Mouse (Mus musculus): ENCODE data around the gene Uts2b. TPM values are rescaled to one million over a fixed set of nuclear protein-coding genes. Genes with fewer than 3 reads are reported as not detected.

Gene Uts2b
- polyA plus RNA-seq, 1 experiment from 2014 or later: 2.1 TPM

DNA sequence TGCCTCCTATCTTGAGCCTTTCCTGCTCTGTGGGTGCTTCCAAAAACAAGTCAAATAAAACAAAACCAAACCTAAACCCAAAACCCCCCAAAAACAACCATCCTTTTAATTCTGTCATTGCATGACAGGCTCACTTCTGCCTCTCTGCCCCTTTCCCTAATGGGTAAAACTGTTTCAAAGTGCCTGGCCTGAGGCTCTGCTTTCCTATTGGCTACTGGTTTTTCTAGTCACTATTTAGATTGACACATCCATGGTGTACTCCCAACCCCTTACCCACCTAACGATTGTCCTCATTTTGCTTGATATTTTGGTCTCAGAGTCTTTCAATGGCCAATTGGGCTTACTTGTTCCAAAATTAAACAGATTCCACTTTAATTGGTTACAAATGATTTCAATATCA lies 15.6 kb upstream of the Uts2b start:
- Histone ChIP-seq H3K9me3 (ENCODE audit: control insufficient read depth, low read length) (no peaks in the 10 kb centered on the region), H3K4me3 (ENCODE audit: low read depth, low read length) (no peak overlapping the region), H3K4me1 (replicated peaks; ENCODE audit: control insufficient read depth, insufficient read depth, low read length) (peaks cover 3% of the 10 kb centered on the region; the same call in 1 of the 2 replicates), H3K9ac (ENCODE audit: low read depth, low read length) (no peak overlapping the region), H3K36me3 (ENCODE audit: control insufficient read depth, insufficient read depth, low read length) (no peaks in the 10 kb centered on the region), H3K27me3 (ENCODE audit: control insufficient read depth, insufficient read depth, low read length) (no peaks in the 10 kb centered on the region), H3K4me2 (replicated peaks; ENCODE audit: low read depth, low read length) (no peak overlapping the region), H3K27ac (ENCODE audit: low read depth, low read length) (no peak overlapping the region)
- ATAC-seq (ENCODE audit: low FRiP score) (no peak), DNase-seq (ENCODE audit: low spot score) (no peak)
- 86% methylated on average over 1 of the region's 1 CpGs for WGBS

DNA sequence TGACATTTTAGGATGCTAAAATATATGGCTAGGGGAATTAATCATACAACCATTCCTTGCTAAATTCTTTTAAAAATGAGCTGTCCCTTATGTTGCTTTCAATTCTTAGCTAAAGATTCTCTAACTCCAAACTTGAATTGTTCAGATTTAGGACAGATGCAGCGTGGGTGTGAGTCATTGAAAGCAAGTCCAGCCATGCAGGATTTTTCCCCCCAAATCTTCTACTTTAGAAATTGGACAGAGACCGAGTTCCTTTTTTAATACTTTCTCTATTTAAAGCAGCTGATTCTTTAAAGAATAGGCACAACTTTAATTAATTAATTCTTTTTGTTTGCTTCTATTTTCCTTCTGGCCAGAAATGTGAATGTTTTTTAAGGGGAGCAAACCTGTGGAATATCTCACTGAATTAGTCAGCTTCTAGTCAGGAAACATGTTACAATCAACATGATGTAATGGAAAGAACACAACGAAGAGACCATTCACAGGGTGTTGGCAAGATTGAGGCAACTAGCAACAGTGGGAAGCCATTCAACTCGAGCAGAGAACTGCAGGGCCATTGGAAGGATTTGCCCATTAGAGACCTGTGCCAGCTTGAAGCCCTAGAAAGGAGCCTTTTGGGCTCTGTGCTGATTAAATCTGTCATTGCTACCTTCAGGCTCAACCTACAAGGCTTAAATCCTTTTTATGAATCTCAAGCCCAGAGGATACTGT lies 15.0 kb upstream of the Uts2b start:
- Histone ChIP-seq H3K36me3 (ENCODE audit: control insufficient read depth, insufficient read depth, low read length) (no peaks in the 10 kb centered on the region), H3K4me2 (replicated peaks; ENCODE audit: low read depth, low read length) (no peak overlapping the region), H3K4me1 (replicated peaks; ENCODE audit: control insufficient read depth, insufficient read depth, low read length) (no peaks in the 10 kb centered on the region; the same call in 1 of the 2 replicates), H3K27me3 (ENCODE audit: control insufficient read depth, insufficient read depth, low read length) (no peaks in the 10 kb centered on the region), H3K9me3 (ENCODE audit: control insufficient read depth, low read length) (no peaks in the 10 kb centered on the region), H3K9ac (ENCODE audit: low read depth, low read length) (no peak overlapping the region), H3K4me3 (ENCODE audit: low read depth, low read length) (no peak overlapping the region), H3K27ac (ENCODE audit: low read depth, low read length) (no peak overlapping the region)
- ATAC-seq (ENCODE audit: low FRiP score) (no peak), DNase-seq (ENCODE audit: low spot score) (no peak)
- 82% methylated on average over 4 of the region's 4 CpGs for WGBS

DNA sequence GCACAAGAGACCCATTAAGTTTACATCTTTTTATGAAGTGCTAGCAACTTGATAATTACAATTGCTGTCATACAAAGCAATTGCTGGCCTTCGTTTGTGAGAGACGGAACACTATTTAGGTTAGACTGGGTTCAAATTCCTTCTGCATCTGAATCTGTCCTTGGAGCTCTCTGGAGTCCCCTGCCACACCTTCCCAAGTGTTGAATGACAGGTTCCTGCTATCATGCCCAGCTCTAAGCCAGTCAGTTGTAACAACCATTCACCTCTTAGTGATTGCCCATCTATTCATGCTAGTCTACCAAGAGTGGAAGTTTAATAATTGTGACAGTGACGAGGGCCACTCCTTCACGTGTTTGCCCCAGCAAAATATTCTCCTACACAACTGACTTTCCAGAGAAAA lies 12.2 kb upstream of the Uts2b start:
- no peak for ATAC-seq (ENCODE audit: low FRiP score)
- Histone ChIP-seq H3K4me3 (ENCODE audit: low read depth, low read length) (no peak overlapping the region), H3K9ac (ENCODE audit: low read depth, low read length) (no peak overlapping the region), H3K36me3 (ENCODE audit: control insufficient read depth, insufficient read depth, low read length) (no peaks in the 10 kb centered on the region), H3K27me3 (ENCODE audit: control insufficient read depth, insufficient read depth, low read length) (no peaks in the 10 kb centered on the region), H3K9me3 (ENCODE audit: control insufficient read depth, low read length) (no peaks in the 10 kb centered on the region), H3K4me2 (replicated peaks; ENCODE audit: low read depth, low read length) (no peak overlapping the region), H3K27ac (ENCODE audit: low read depth, low read length) (no peak overlapping the region), H3K4me1 (replicated peaks; ENCODE audit: control insufficient read depth, insufficient read depth, low read length) (no peaks in the 10 kb centered on the region)
- 78% methylated on average over 4 of the region's 4 CpGs for WGBS
- DNase-seq (ENCODE audit: low spot score): no peak

DNA sequence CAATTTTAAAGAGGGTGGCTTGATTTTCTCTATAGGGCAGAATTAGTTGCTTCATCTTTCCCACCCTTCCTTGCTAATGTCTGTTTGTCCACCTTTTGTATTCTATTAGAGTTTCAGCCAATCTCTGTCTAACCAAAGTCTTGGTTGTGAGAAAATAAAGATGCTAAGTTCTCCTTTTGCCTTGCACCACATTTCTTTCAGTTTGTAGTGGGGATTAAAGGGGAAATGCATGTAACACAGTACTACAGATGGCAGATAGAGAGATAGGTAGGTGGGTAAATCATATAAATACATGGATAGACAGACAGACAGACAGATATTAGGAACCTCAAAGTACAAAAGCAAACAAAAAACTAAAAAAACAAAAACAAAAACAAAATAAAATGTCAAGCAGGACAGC lies 6.5 kb upstream of the Uts2b start:
- DNase-seq (ENCODE audit: low spot score): no peak

DNA sequence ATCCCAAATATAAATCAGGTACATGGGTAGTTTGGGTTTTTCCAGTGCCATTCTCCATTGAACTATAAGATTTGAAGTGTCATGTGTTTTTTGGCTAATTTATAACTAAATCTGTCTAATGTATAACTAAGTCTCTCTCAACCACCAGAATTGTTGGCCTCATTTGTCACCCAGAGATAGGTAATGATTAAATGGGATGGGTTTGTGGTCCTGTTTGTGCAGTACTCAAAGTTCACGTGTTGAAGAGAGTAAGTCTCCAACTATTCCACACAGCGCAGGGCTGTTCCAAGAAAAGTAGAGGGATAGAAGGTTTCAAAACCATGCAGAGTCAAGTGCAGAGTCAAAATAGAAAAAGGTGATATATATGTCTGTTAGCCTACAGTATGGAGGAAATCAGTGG lies 5.3 kb upstream of the Uts2b start:
- Histone ChIP-seq H3K4me3 (ENCODE audit: low read depth, low read length) (no peak overlapping the region), H3K9me3 (ENCODE audit: control insufficient read depth, low read length) (no peaks in the 10 kb centered on the region), H3K27ac (ENCODE audit: low read depth, low read length) (no peak overlapping the region), H3K9ac (ENCODE audit: low read depth, low read length) (no peak overlapping the region), H3K4me1 (replicated peaks; ENCODE audit: control insufficient read depth, insufficient read depth, low read length) (no peaks in the 10 kb centered on the region), H3K36me3 (ENCODE audit: control insufficient read depth, insufficient read depth, low read length) (no peaks in the 10 kb centered on the region), H3K4me2 (replicated peaks; ENCODE audit: low read depth, low read length) (no peak overlapping the region), H3K27me3 (ENCODE audit: control insufficient read depth, insufficient read depth, low read length) (no peaks in the 10 kb centered on the region)
- WGBS: 80% methylated on average over 2 of the region's 2 CpGs
- no peak for DNase-seq (ENCODE audit: low spot score)
- ATAC-seq (ENCODE audit: low FRiP score): no peak

More for the DNA sequence above, 6.5 kb upstream of the Uts2b start:
- Histone ChIP-seq H3K27me3 (ENCODE audit: control insufficient read depth, insufficient read depth, low read length) (no peaks in the 10 kb centered on the region), H3K36me3 (ENCODE audit: control insufficient read depth, insufficient read depth, low read length) (no peaks in the 10 kb centered on the region), H3K9ac (ENCODE audit: low read depth, low read length) (no peak overlapping the region), H3K4me3 (ENCODE audit: low read depth, low read length) (no peak overlapping the region), H3K4me1 (replicated peaks; ENCODE audit: control insufficient read depth, insufficient read depth, low read length) (no peaks in the 10 kb centered on the region), H3K9me3 (ENCODE audit: control insufficient read depth, low read length) (no peaks in the 10 kb centered on the region), H3K27ac (ENCODE audit: low read depth, low read length) (no peak overlapping the region), H3K4me2 (replicated peaks; ENCODE audit: low read depth, low read length) (no peak overlapping the region)
- no peak for ATAC-seq (ENCODE audit: low FRiP score)

DNA sequence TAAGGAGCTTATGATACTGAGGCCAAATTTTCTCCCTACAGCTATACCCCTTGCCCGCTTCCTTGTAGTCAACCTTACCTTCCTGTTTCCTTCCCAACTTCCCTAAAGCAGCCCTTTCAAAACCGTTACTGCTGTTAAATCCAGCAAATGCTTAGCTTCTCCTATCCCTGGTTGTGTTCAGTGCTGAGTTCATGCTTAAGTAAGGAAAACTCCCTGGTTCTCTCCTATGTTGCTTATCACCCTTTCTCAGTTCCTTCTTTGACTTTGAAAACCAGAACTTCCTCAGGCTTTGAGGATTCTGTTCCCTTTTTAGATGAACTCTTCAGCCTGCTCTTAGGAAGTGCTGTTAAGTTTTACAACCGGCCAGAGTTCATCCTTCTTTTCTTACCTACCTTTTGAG lies 4.1 kb upstream of the Uts2b start:
- no peak for DNase-seq (ENCODE audit: low spot score)
- no peak for ATAC-seq (ENCODE audit: low FRiP score)
- H3K9ac ChIP-seq (ENCODE audit: low read depth, low read length): no peak overlapping the region
- H3K4me1 ChIP-seq (replicated peaks; ENCODE audit: control insufficient read depth, insufficient read depth, low read length): no peaks in the 10 kb centered on the region
- H3K4me2 ChIP-seq (replicated peaks; ENCODE audit: low read depth, low read length): no peak overlapping the region
- H3K4me3 ChIP-seq (ENCODE audit: low read depth, low read length): no peak overlapping the region
- no peaks in the 10 kb centered on the region for H3K27me3 ChIP-seq (ENCODE audit: control insufficient read depth, insufficient read depth, low read length)
- WGBS: 79% methylated on average over 3 of the region's 3 CpGs
- no peaks in the 10 kb centered on the region for H3K9me3 ChIP-seq (ENCODE audit: control insufficient read depth, low read length)
- H3K27ac ChIP-seq (ENCODE audit: low read depth, low read length): no peak overlapping the region
- no peaks in the 10 kb centered on the region for H3K36me3 ChIP-seq (ENCODE audit: control insufficient read depth, insufficient read depth, low read length)

DNA sequence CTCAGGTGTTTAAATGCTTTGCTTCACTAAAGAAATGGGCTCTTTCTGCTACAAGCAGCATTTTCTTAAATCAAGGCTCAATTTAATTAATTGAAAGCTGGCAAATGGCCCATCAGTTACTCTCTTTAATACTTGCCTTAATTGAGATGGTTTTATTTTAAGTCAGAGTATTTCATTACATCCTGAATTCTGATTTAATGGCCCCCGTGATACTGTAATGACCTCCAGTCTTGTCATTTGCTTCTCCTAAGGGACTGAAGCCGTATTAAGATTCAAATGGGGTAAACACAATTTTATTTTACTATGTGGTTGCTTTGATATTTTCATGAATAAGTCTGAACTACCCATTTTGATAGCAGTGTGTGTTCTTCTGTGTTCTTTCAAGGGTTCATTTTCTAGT lies 661 bp upstream of the Uts2b start:
- no peak for DNase-seq (ENCODE audit: low spot score)
- WGBS: 85% methylated on average over 2 of the region's 2 CpGs
- no peaks in the 10 kb centered on the region for H3K36me3 ChIP-seq (ENCODE audit: control insufficient read depth, insufficient read depth, low read length)

DNA sequence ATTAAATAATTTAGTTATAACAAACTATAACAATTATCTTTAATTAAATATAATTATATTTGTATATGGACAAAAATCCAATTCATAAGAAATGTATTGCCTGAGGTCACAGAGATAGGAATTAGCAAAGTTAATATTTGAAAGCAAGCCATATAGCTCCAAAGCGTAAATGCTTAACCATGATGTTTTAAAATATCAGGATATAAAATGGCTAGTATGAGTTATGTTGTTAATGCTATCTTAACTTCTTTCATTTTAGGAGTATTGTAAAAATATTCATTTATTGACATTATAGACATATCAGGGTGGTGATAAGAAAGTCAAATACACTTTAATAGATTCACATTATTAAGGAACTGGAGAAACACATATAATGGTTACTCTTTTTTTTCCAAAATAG lies 10.0 kb downstream of the Uts2b start:
- WGBS: 90% methylated on average over 1 of the region's 1 CpGs
- no peaks in the 10 kb centered on the region for H3K27me3 ChIP-seq (ENCODE audit: control insufficient read depth, insufficient read depth, low read length)

More for the DNA sequence above, 661 bp upstream of the Uts2b start:
- no peaks in the 10 kb centered on the region for H3K27me3 ChIP-seq (ENCODE audit: control insufficient read depth, insufficient read depth, low read length)
- no peak overlapping the region for H3K4me2 ChIP-seq (replicated peaks; ENCODE audit: low read depth, low read length)
- no peak overlapping the region for H3K9ac ChIP-seq (ENCODE audit: low read depth, low read length)
- no peak for ATAC-seq (ENCODE audit: low FRiP score)
- no peak overlapping the region for H3K27ac ChIP-seq (ENCODE audit: low read depth, low read length)
- H3K4me3 ChIP-seq (ENCODE audit: low read depth, low read length): no peak overlapping the region
- H3K4me1 ChIP-seq (replicated peaks; ENCODE audit: control insufficient read depth, insufficient read depth, low read length): no peaks in the 10 kb centered on the region
- no peaks in the 10 kb centered on the region for H3K9me3 ChIP-seq (ENCODE audit: control insufficient read depth, low read length)

DNA sequence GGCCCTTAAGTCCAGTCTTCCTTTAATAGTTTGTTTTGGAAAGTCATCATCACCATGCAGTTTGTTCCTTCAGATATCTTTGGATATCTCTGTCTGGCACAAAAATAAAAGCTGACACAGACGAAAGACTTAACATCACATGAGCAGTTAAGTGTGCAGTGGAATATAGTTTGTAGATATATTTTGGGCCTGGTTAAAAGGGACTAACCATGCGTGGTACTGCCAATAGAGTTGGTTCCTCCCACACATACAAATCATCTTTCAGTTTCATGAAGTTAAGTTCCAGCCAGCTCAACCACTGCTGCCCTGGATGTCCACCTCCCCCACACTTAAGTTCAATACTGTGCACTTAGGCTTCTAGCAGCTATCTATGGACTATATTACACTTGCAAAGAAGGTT lies 15.6 kb downstream of the Uts2b start:
- 77% methylated on average over 2 of the region's 2 CpGs for WGBS
- Histone ChIP-seq H3K4me3 (ENCODE audit: low read depth, low read length) (no peak overlapping the region), H3K9me3 (ENCODE audit: control insufficient read depth, low read length) (no peaks in the 10 kb centered on the region), H3K4me1 (replicated peaks; ENCODE audit: control insufficient read depth, insufficient read depth, low read length) (no peaks in the 10 kb centered on the region), H3K9ac (ENCODE audit: low read depth, low read length) (no peak overlapping the region), H3K27me3 (ENCODE audit: control insufficient read depth, insufficient read depth, low read length) (no peaks in the 10 kb centered on the region), H3K4me2 (replicated peaks; ENCODE audit: low read depth, low read length) (no peak overlapping the region), H3K36me3 (ENCODE audit: control insufficient read depth, insufficient read depth, low read length) (no peaks in the 10 kb centered on the region), H3K27ac (ENCODE audit: low read depth, low read length) (no peak overlapping the region)
- no peak for DNase-seq (ENCODE audit: low spot score)
- ATAC-seq (ENCODE audit: low FRiP score): no peak

More for the DNA sequence above, 10.0 kb downstream of the Uts2b start:
- Histone ChIP-seq H3K4me1 (replicated peaks; ENCODE audit: control insufficient read depth, insufficient read depth, low read length) (no peaks in the 10 kb centered on the region), H3K4me3 (ENCODE audit: low read depth, low read length) (no peak overlapping the region), H3K9me3 (ENCODE audit: control insufficient read depth, low read length) (no peaks in the 10 kb centered on the region), H3K27ac (ENCODE audit: low read depth, low read length) (no peak overlapping the region), H3K36me3 (ENCODE audit: control insufficient read depth, insufficient read depth, low read length) (no peaks in the 10 kb centered on the region), H3K9ac (ENCODE audit: low read depth, low read length) (no peak overlapping the region), H3K4me2 (replicated peaks; ENCODE audit: low read depth, low read length) (no peak overlapping the region)
- no peak for DNase-seq (ENCODE audit: low spot score)
- no peak for ATAC-seq (ENCODE audit: low FRiP score)

Data from hindbrain, embryonic 11.5 days (tissue).